Mouse (Mus musculus): ENCODE results near the gene Gm49320. TPM values are rescaled to one million over a fixed set of nuclear protein-coding genes. Genes with fewer than 3 reads are reported as not detected.

The Gm49320 gene
- under 1 TPM; 0.15 to 0.68 TPM for total RNA-seq (2021)

GRCm38 (mm10) chr8:4238434-4239192, at the start of gene Gm49320, which contains the start of gene Map2k7:
Gm49320 (plus strand) TSS chr8:4238865.
Map2k7 (plus strand) TSS chr8:4238740.
- peak; percentile 100 for DNase-seq

GRCm38 (mm10) chr8:4189031-4189722, 49.5 kb upstream of the Gm49320 start:
- no peak for DNase-seq

GRCm38 (mm10) chr8:4192305-4192704, 46.4 kb upstream of the Gm49320 start:
- DNase-seq: peak in 1 of 2 experiments; percentile 57

GRCm38 (mm10) chr8:4192807-4193587, 45.7 kb upstream of the Gm49320 start:
- peak; percentile 86 for DNase-seq

GRCm38 (mm10) chr8:4193588-4193894, 45.1 kb upstream of the Gm49320 start:
- DNase-seq: no peak

- DNase-seq: no peak
Observed at GRCm38 (mm10) chr8:4201321-4201720, 37.3 kb upstream of the Gm49320 start.

GRCm38 (mm10) chr8:4205246-4206123, 33.2 kb upstream of the Gm49320 start:
- DNase-seq: no peak

- DNase-seq: peak in 1 of 2 experiments; percentile 29
Observed at GRCm38 (mm10) chr8:4206182-4207015, 32.3 kb upstream of the Gm49320 start.

GRCm38 (mm10) chr8:4207016-4207350, 31.7 kb upstream of the Gm49320 start:
- no peak for DNase-seq

- no peak for DNase-seq
Observed at GRCm38 (mm10) chr8:4211097-4211496, 27.6 kb upstream of the Gm49320 start.

GRCm38 (mm10) chr8:4212809-4213209, 25.9 kb upstream of the Gm49320 start:
- DNase-seq: no peak

GRCm38 (mm10) chr8:4213210-4214005, 25.3 kb upstream of the Gm49320 start:
- DNase-seq: peak in 1 of 2 experiments; percentile 40

- DNase-seq: no peak
Observed at GRCm38 (mm10) chr8:4214006-4214980, 24.4 kb upstream of the Gm49320 start.

- DNase-seq: no peak
Observed at GRCm38 (mm10) chr8:4216296-4216695, 22.4 kb upstream of the Gm49320 start.

GRCm38 (mm10) chr8:4216791-4217621, 21.7 kb upstream of the Gm49320 start, which contains the start of gene Prr36:
Prr36 (minus strand) TSS chr8:4217459.
- peak; percentile 60 to 70 for DNase-seq

GRCm38 (mm10) chr8:4219617-4220016, 19.0 kb upstream of the Gm49320 start:
- DNase-seq: no peak

GRCm38 (mm10) chr8:4222059-4222458, 16.6 kb upstream of the Gm49320 start:
- DNase-seq: no peak

GRCm38 (mm10) chr8:4226323-4226722, 12.3 kb upstream of the Gm49320 start:
- no peak for DNase-seq

All from layer of hippocampus, postnatal 36 days (tissue).